Mouse (Mus musculus) thymus, postnatal 4 days (tissue): ENCODE data around the gene Tnfsf12.

Experiments
- DNase-seq: peaks from one replicate; pipeline ENCODE4 v3.0.0; 2021

Gene Tnfsf12

DNA sequence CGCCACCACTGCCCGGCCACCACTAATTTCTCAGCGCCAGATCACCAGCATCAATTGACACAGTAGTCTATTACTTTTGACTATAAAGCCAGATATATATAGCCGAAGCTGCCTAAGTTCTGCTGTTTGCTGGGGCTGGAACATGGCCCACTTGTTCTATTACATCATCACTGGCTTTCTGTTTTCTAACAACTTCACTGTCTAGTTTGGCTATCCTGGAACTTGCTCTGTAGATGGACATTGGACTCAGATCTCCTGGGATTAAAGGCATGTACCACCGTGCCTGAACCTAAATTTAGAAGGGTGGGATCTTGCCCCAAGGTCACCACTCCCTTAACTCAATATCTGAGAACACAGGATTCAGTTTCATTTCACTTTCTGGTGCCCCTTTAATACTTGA is 49.8 kb downstream of the Tnfsf12 start:
- no peak for DNase-seq
